Comparison of ENCODE assay signal across 29 mouse cellular contexts in genomic region chr7:121636732-121637131, GRCm38 (mm10).
DNase-seq lines count a peak whose midpoint lies in the region; ATAC-seq and TF ChIP-seq lines count a peak whose summit lies in the region.
"Had no signal": no experiment of that assay in that cellular context is flagged by ENCODE, and none has a peak within 500 bp of the region (broad histone marks: within the 10 kb centered on the region; RNA-seq: fewer than 3 reads in every experiment).

No protein-coding gene starts in this region.

- H3K36me3 ChIP-seq in MEL (ENCODE audit: control insufficient read depth in 1 of 2, insufficient read depth in 2 of 2, low read length in 2 of 2) = no peaks in the 10 kb centered on the region
- no peaks in the 10 kb centered on the region for H3K36me3 ChIP-seq in hindbrain, embryonic 16.5 days (ENCODE audit: control insufficient read depth, insufficient read depth, low read length)
- H3K36me3 ChIP-seq in kidney, embryonic 15.5 days = no peaks in the 10 kb centered on the region
- H3K36me3 ChIP-seq: embryonic facial prominence, embryonic 13.5 days; forebrain, embryonic 10.5 days; forebrain, embryonic 15.5 days; heart, embryonic 13.5 days; hindbrain, embryonic 10.5 days; hindbrain, embryonic 15.5 days; liver, embryonic 13.5 days; midbrain, embryonic 12.5 days had no signal

- no peak for TF ChIP-seq EP300 in MEL (IDR thresholded peaks at IDR 0.05; ENCODE audit: low read depth in 1 of 2, low read length in 2 of 2)

- peak; percentile 53 for ATAC-seq in megakaryocyte, adult 5-6 weeks (ENCODE audit: poor library complexity, severe bottlenecking)
- no peak for ATAC-seq in hindbrain, embryonic 16.5 days
- ATAC-seq in kidney, embryonic 15.5 days (replicated peaks; ENCODE audit: low FRiP score) = no peak
- ATAC-seq: forebrain, embryonic 15.5 days had no signal

- WGBS in hindbrain, embryonic 16.5 days = 81% methylated on average over 5 of the region's 5 CpGs
- 74% methylated on average over 5 of the region's 5 CpGs for WGBS in kidney, embryonic 15.5 days

- no peak overlapping the region for H3K27ac ChIP-seq in MEL (ENCODE audit: control insufficient read depth, low read depth, low read length)
- H3K27ac ChIP-seq in hindbrain, embryonic 16.5 days (ENCODE audit: low read depth, low read length) = no peak overlapping the region
- no peak overlapping the region for H3K27ac ChIP-seq in kidney, embryonic 15.5 days
- H3K27ac ChIP-seq: embryonic facial prominence, embryonic 13.5 days; forebrain, embryonic 10.5 days; forebrain, embryonic 15.5 days; heart, embryonic 13.5 days; hindbrain, embryonic 10.5 days; hindbrain, embryonic 15.5 days; liver, embryonic 13.5 days; macrophage; midbrain, embryonic 12.5 days; neural tube, embryonic 13.5 days had no signal

- DNase-seq in layer of hippocampus, adult 9-11 months = peak; percentile 17
- no peak for DNase-seq in layer of hippocampus, adult 18-20 months (ENCODE audit: low spot score in 2 of 2)
- DNase-seq in 416B (ENCODE audit: low read depth) = peak; percentile 51
- peak; percentile 54 for DNase-seq in MEL (ENCODE audit: low read depth, low spot score)
- DNase-seq: adrenal gland, postnatal 14 days; B cell, adult 2 months; cerebellum, adult 11-12 months; cerebellum, adult 9-11 months; gastrocnemius, postnatal 36 days; heart, postnatal 14 days; kidney, adult 8-10 months; kidney, postnatal 14 days; left cerebral cortex, postnatal 4 days; liver, embryonic 13.5 days; lung, embryonic 14.5 days; right cerebral cortex, postnatal 4 days; thymus, postnatal 4 days had no signal

- no peak for TF ChIP-seq RAD21 in MEL (IDR thresholded peaks at IDR 0.05; ENCODE audit: low read depth, low read length)

- H3K4me3 ChIP-seq in MEL (ENCODE audit: control insufficient read depth in 1 of 2, insufficient read depth in 1 of 2, low read depth in 2 of 2, low read length in 2 of 2) = no peak overlapping the region
- H3K4me3 ChIP-seq in hindbrain, embryonic 16.5 days (ENCODE audit: low read length) = no peak overlapping the region
- no peak overlapping the region for H3K4me3 ChIP-seq in kidney, embryonic 15.5 days (replicated peaks)
- H3K4me3 ChIP-seq: embryonic facial prominence, embryonic 13.5 days; forebrain, embryonic 10.5 days; forebrain, embryonic 15.5 days; heart, embryonic 13.5 days; hindbrain, embryonic 10.5 days; hindbrain, embryonic 15.5 days; liver, embryonic 13.5 days; midbrain, embryonic 12.5 days; neural tube, embryonic 13.5 days had no signal

- H3K27me3 ChIP-seq in MEL (ENCODE audit: control insufficient read depth in 1 of 2, insufficient read depth in 2 of 2, low read length in 2 of 2) = no peaks in the 10 kb centered on the region
- no peaks in the 10 kb centered on the region for H3K27me3 ChIP-seq in hindbrain, embryonic 16.5 days (replicated peaks; ENCODE audit: control insufficient read depth, insufficient read depth, low read length)
- H3K27me3 ChIP-seq in kidney, embryonic 15.5 days = no peaks in the 10 kb centered on the region
- H3K27me3 ChIP-seq: embryonic facial prominence, embryonic 13.5 days; forebrain, embryonic 15.5 days; heart, embryonic 13.5 days; hindbrain, embryonic 15.5 days; liver, embryonic 13.5 days; midbrain, embryonic 12.5 days; neural tube, embryonic 13.5 days had no signal

- H3K4me1 ChIP-seq in MEL (ENCODE audit: control insufficient read depth in 1 of 2, insufficient read depth in 2 of 2, low read length in 2 of 2) = peaks cover 0 to 4% of the 10 kb centered on the region in 2 experiments; a peak in 2 of 4 replicates
- no peaks in the 10 kb centered on the region for H3K4me1 ChIP-seq in hindbrain, embryonic 16.5 days (ENCODE audit: control insufficient read depth, insufficient read depth, low read depth, low read length)
- H3K4me1 ChIP-seq in kidney, embryonic 15.5 days = 0 out of 2 replicates have a peak, but pooled peaks cover 4% of the 10 kb centered on the region
- H3K4me1 ChIP-seq: forebrain, embryonic 15.5 days; hindbrain, embryonic 15.5 days; liver, embryonic 13.5 days had no signal

- H3K79me2 ChIP-seq in MEL (ENCODE audit: control insufficient read depth, insufficient read depth, low read length, poor library complexity) = no peaks in the 10 kb centered on the region

- H3K9ac ChIP-seq in MEL (ENCODE audit: control insufficient read depth, low read depth, low read length, poor library complexity, severe bottlenecking) = no peak overlapping the region
- no peak overlapping the region for H3K9ac ChIP-seq in hindbrain, embryonic 16.5 days (ENCODE audit: low read depth, low read length)
- no peak overlapping the region for H3K9ac ChIP-seq in kidney, embryonic 15.5 days
- H3K9ac ChIP-seq: embryonic facial prominence, embryonic 13.5 days; forebrain, embryonic 15.5 days; heart, embryonic 13.5 days; hindbrain, embryonic 15.5 days; liver, embryonic 13.5 days; lung, embryonic 14.5 days; midbrain, embryonic 12.5 days; neural tube, embryonic 13.5 days had no signal

- H3K9me3 ChIP-seq in MEL (replicated peaks; ENCODE audit: insufficient read depth, low read length) = no peaks in the 10 kb centered on the region
- peaks cover 9% of the 10 kb centered on the region; the same call in 1 of the 2 replicates for H3K9me3 ChIP-seq in hindbrain, embryonic 16.5 days (ENCODE audit: control insufficient read depth, low read length)
- no peaks in the 10 kb centered on the region for H3K9me3 ChIP-seq in kidney, embryonic 15.5 days (replicated peaks)
- H3K9me3 ChIP-seq: forebrain, embryonic 10.5 days; hindbrain, embryonic 15.5 days; liver, embryonic 13.5 days; midbrain, embryonic 12.5 days; neural tube, embryonic 13.5 days had no signal

- no peak for TF ChIP-seq POLR2A in MEL (IDR thresholded peaks at IDR 0.05; ENCODE audit: control insufficient read depth in 1 of 2, insufficient read depth in 1 of 2, low read depth in 1 of 2, low read length in 2 of 2, poor library complexity in 1 of 2)

- no peak overlapping the region for H3K4me2 ChIP-seq in hindbrain, embryonic 16.5 days (ENCODE audit: low read length)
- no peak overlapping the region for H3K4me2 ChIP-seq in kidney, embryonic 15.5 days
- H3K4me2 ChIP-seq: embryonic facial prominence, embryonic 13.5 days; forebrain, embryonic 15.5 days; heart, embryonic 13.5 days; hindbrain, embryonic 15.5 days; liver, embryonic 13.5 days; lung, embryonic 14.5 days; midbrain, embryonic 12.5 days; neural tube, embryonic 13.5 days had no signal

- no peak for TF ChIP-seq CTCF in MEL (IDR thresholded peaks at IDR 0.05 in 2 of 3, conservative IDR thresholded peaks at IDR 0.05 in 1 of 3; ENCODE audit: control insufficient read depth in 1 of 3, insufficient read depth in 1 of 3, low read depth in 2 of 3, low read length in 3 of 3, poor library complexity in 1 of 3, severe bottlenecking in 1 of 3)

TF ChIP-seq in MEL, 35 proteins besides CTCF, POLR2A, EP300 and RAD21:
- TF ChIP-seq HCFC1 (IDR thresholded peaks at IDR 0.05; ENCODE audit: low read depth, low read length) = no peak
- TF ChIP-seq SMC3 (IDR thresholded peaks at IDR 0.05; ENCODE audit: low read depth, low read length) = no peak
- no peak for TF ChIP-seq GATA1 (IDR thresholded peaks at IDR 0.05; ENCODE audit: low read depth, low read length)
- TF ChIP-seq CHD2 (IDR thresholded peaks at IDR 0.05; ENCODE audit: low read length) = no peak
- TF ChIP-seq MAZ (IDR thresholded peaks at IDR 0.05; ENCODE audit: low read depth, low read length) = no peak
- no peak for TF ChIP-seq TCF12 (IDR thresholded peaks at IDR 0.05; ENCODE audit: low read depth, low read length)
- no peak for TF ChIP-seq MAFK (IDR thresholded peaks at IDR 0.05; ENCODE audit: borderline replicate concordance, low read depth, low read length)
- TF ChIP-seq USF2 (IDR thresholded peaks at IDR 0.05; ENCODE audit: borderline replicate concordance in 1 of 2, insufficient read depth in 1 of 2, low read depth in 1 of 2, low read length in 2 of 2) = no peak
- TF ChIP-seq MYC (IDR thresholded peaks at IDR 0.05; ENCODE audit: low read depth, low read length) = no peak
- no peak for TF ChIP-seq ZMIZ1 (IDR thresholded peaks at IDR 0.05; ENCODE audit: low read depth, low read length)
- no peak for TF ChIP-seq SIN3A (IDR thresholded peaks at IDR 0.05; ENCODE audit: low read length)
- TF ChIP-seq NELFE (IDR thresholded peaks at IDR 0.05; ENCODE audit: low read depth, low read length) = no peak
- TF ChIP-seq ZNF384 (IDR thresholded peaks at IDR 0.05; ENCODE audit: low read depth, low read length) = no peak
- no peak for TF ChIP-seq ZKSCAN1 (IDR thresholded peaks at IDR 0.05; ENCODE audit: low read depth, low read length)

Comparison
In these comparisons a context has a peak if more than half of its experiments do, and no peak if none do; other contexts are left out.
1. DNase-seq: peak in layer of hippocampus, adult 9-11 months (single experiment), 416B (single experiment) and MEL (single experiment); none in layer of hippocampus, adult 18-20 months (0 of 2).